Mouse (Mus musculus) MEL (cell line): ENCODE results near the gene Adcy7. TPM values are rescaled to one million over a fixed set of nuclear protein-coding genes. Genes with fewer than 3 reads are reported as not detected.
A peak's percentile ranks its signal among the peaks of the same experiment; 100 is the strongest.

Experiments
- DNase-seq: peaks from one replicate; pipeline ENCODE4 v3.0.0; 2011; ENCODE audit warnings: low read depth, low spot score
- H3K27ac ChIP-seq: 2 replicates; pipeline ENCODE4 v1.5.1; 2012; ENCODE audit warnings: low read depth, mild to moderate bottlenecking, control low read depth, low read length, moderate library complexity; ENCODE audit not compliant: control insufficient read depth
- H3K27me3 ChIP-seq, 2 experiments: fragments of 150-350 bp in 1 of 2; sonication (generic) in 1 of 2; 2 replicates each; pipeline ENCODE4 v1.6.1; 2012; ENCODE audit warnings: low read length in 2 of 2, mild to moderate bottlenecking in 2 of 2, improper control_type of control experiment in 1 of 2, moderate library complexity in 1 of 2; ENCODE audit not compliant: insufficient read depth in 2 of 2, control insufficient read depth in 1 of 2
- H3K36me3 ChIP-seq, 2 experiments: 2 replicates each; pipeline ENCODE4 v1.6.1; 2012 to 2014; ENCODE audit warnings: low read length in 2 of 2, improper control_type of control experiment in 1 of 2, inconsistent platforms in 1 of 2, mild to moderate bottlenecking in 1 of 2; ENCODE audit not compliant: insufficient read depth in 2 of 2, control insufficient read depth in 1 of 2
- H3K4me1 ChIP-seq, 2 experiments: fragments of 150-350 bp in 1 of 2; sonication (generic) in 1 of 2; 2 replicates each; pipeline ENCODE4 v1.6.1; 2012; ENCODE audit warnings: low read length in 2 of 2, improper control_type of control experiment in 1 of 2, mild to moderate bottlenecking in 1 of 2; ENCODE audit not compliant: insufficient read depth in 2 of 2, control insufficient read depth in 1 of 2
- H3K4me3 ChIP-seq, 2 experiments: fragments of 150-350 bp in 1 of 2; sonication (generic) in 1 of 2; 2 replicates each; pipeline ENCODE4 v1.5.1; 2012; ENCODE audit warnings: low read depth in 2 of 2, low read length in 2 of 2, mild to moderate bottlenecking in 2 of 2, moderate library complexity in 2 of 2, control low read depth in 1 of 2, improper control_type of control experiment in 1 of 2; ENCODE audit not compliant: control insufficient read depth in 1 of 2, insufficient read depth in 1 of 2
- H3K79me2 ChIP-seq: 2 replicates; pipeline ENCODE4 v1.6.1; 2012; ENCODE audit warnings: mild to moderate bottlenecking, low read length, moderate library complexity; ENCODE audit not compliant: control insufficient read depth, poor library complexity, insufficient read depth
- H3K9ac ChIP-seq: 2 replicates; pipeline ENCODE4 v1.6.1; 2012; ENCODE audit warnings: low read depth, mild to moderate bottlenecking, control low read depth, low read length, moderate library complexity; ENCODE audit not compliant: control insufficient read depth, poor library complexity, severe bottlenecking
- H3K9me3 ChIP-seq: fragments of 150-350 bp; sonication (generic); replicated peaks from 2 replicates; pipeline ENCODE4 v1.6.1; 2012; ENCODE audit warnings: mild to moderate bottlenecking, low read length, improper control_type of control experiment, moderate library complexity; ENCODE audit not compliant: insufficient read depth
- BHLHE40 ChIP-seq: IDR thresholded peaks from 2 replicates; pipeline ENCODE4 v1.6.1; 2012; ENCODE audit warnings: low read depth, mild to moderate bottlenecking, inconsistent platforms, low read length, improper control_type of control experiment, borderline replicate concordance
- CHD1 ChIP-seq: IDR thresholded peaks from 2 replicates; pipeline ENCODE4 v1.6.1; 2012; ENCODE audit warnings: low read depth, mild to moderate bottlenecking, inconsistent platforms, low read length, improper control_type of control experiment
- CHD2 ChIP-seq: IDR thresholded peaks from 2 replicates; pipeline ENCODE4 v1.6.1; 2011; ENCODE audit warnings: low read length, improper control_type of control experiment
- CTCF ChIP-seq, 3 experiments: IDR thresholded peaks in 2 of 3; conservative IDR thresholded peaks in 1 of 3; 2 replicates each; pipeline ENCODE4 v1.5.1; 2011 to 2012; ENCODE audit warnings: low read length in 3 of 3, low read depth in 2 of 3, mild to moderate bottlenecking in 2 of 3, improper control_type of control experiment in 1 of 3, inconsistent platforms in 1 of 3, mixed read lengths in 1 of 3, moderate library complexity in 1 of 3; ENCODE audit not compliant: control insufficient read depth in 1 of 3, insufficient read depth in 1 of 3, poor library complexity in 1 of 3, severe bottlenecking in 1 of 3
- E2F4 ChIP-seq: IDR thresholded peaks from 2 replicates; pipeline ENCODE4 v1.6.1; 2011; ENCODE audit warnings: low read depth, low read length, improper control_type of control experiment, borderline replicate concordance
- ELF1 ChIP-seq: IDR thresholded peaks from 2 replicates; pipeline ENCODE4 v1.6.1; 2014; ENCODE audit warnings: low read depth, mild to moderate bottlenecking, inconsistent platforms, low read length, improper control_type of control experiment, moderate library complexity
- EP300 ChIP-seq, 2 experiments: IDR thresholded peaks; 2 replicates each; pipeline ENCODE4 v1.6.1; 2011; ENCODE audit warnings: improper control_type of control experiment in 2 of 2, low read length in 2 of 2, low read depth in 1 of 2, mild to moderate bottlenecking in 1 of 2
- ETS1 ChIP-seq: IDR thresholded peaks from 2 replicates; pipeline ENCODE4 v1.6.1; 2012; ENCODE audit warnings: low read depth, mild to moderate bottlenecking, inconsistent platforms, low read length, improper control_type of control experiment, moderate library complexity
- GATA1 ChIP-seq: IDR thresholded peaks from 2 replicates; pipeline ENCODE4 v1.6.1; 2011; ENCODE audit warnings: low read depth, low read length, improper control_type of control experiment
- HCFC1 ChIP-seq: IDR thresholded peaks from 2 replicates; pipeline ENCODE4 v1.6.1; 2012; ENCODE audit warnings: low read depth, mild to moderate bottlenecking, inconsistent platforms, low read length, improper control_type of control experiment, moderate library complexity
- JUND ChIP-seq: IDR thresholded peaks from 2 replicates; pipeline ENCODE4 v1.6.1; 2011; ENCODE audit warnings: low read depth, mild to moderate bottlenecking, improper control_type of control experiment, low read length
- KAT2A ChIP-seq: conservative IDR thresholded peaks from 2 replicates; pipeline ENCODE4 v1.6.1; 2012; ENCODE audit warnings: low read depth, low read length, improper control_type of control experiment, inconsistent platforms
- MAFK ChIP-seq: IDR thresholded peaks from 2 replicates; pipeline ENCODE4 v1.6.1; 2011; ENCODE audit warnings: low read depth, mild to moderate bottlenecking, low read length, improper control_type of control experiment, borderline replicate concordance
- MAX ChIP-seq: IDR thresholded peaks from 2 replicates; pipeline ENCODE4 v1.6.1; 2011; ENCODE audit warnings: low read length, improper control_type of control experiment
- MAZ ChIP-seq: IDR thresholded peaks from 2 replicates; pipeline ENCODE4 v1.6.1; 2012; ENCODE audit warnings: low read depth, mild to moderate bottlenecking, inconsistent platforms, low read length, improper control_type of control experiment
- MEF2A ChIP-seq: IDR thresholded peaks from 2 replicates; pipeline ENCODE4 v1.6.1; 2014; ENCODE audit warnings: low read depth, mild to moderate bottlenecking, inconsistent platforms, low read length, improper control_type of control experiment; ENCODE audit not compliant: poor library complexity, insufficient replicate concordance, severe bottlenecking; ENCODE audit errors: extremely low read depth
- MXI1 ChIP-seq: IDR thresholded peaks from 2 replicates; pipeline ENCODE4 v1.6.1; 2011; ENCODE audit warnings: mild to moderate bottlenecking, low read depth, low read length, improper control_type of control experiment
- MYB ChIP-seq: IDR thresholded peaks from 2 replicates; pipeline ENCODE4 v1.6.1; 2011; ENCODE audit warnings: mild to moderate bottlenecking, low read depth, low read length, improper control_type of control experiment
- MYC ChIP-seq: IDR thresholded peaks from 2 replicates; pipeline ENCODE4 v1.6.1; 2011; ENCODE audit warnings: low read depth, mild to moderate bottlenecking, low read length, improper control_type of control experiment, moderate library complexity
- NELFE ChIP-seq: IDR thresholded peaks from 2 replicates; pipeline ENCODE4 v1.6.1; 2011; ENCODE audit warnings: low read depth, low read length, improper control_type of control experiment
- POLR2A ChIP-seq, 2 experiments: IDR thresholded peaks; 2 replicates each; pipeline ENCODE4 v1.6.1; 2011 to 2012; ENCODE audit warnings: low read length in 2 of 2, mild to moderate bottlenecking in 2 of 2, control low read depth in 1 of 2, improper control_type of control experiment in 1 of 2, low read depth in 1 of 2, moderate library complexity in 1 of 2; ENCODE audit not compliant: control insufficient read depth in 1 of 2, insufficient read depth in 1 of 2, poor library complexity in 1 of 2
- POLR2AphosphoS2 ChIP-seq: IDR thresholded peaks from 2 replicates; pipeline ENCODE4 v1.6.1; 2011; ENCODE audit warnings: low read length, improper control_type of control experiment
- RCOR1 ChIP-seq: IDR thresholded peaks from 2 replicates; pipeline ENCODE4 v1.6.1; 2012; ENCODE audit warnings: low read depth, mild to moderate bottlenecking, inconsistent platforms, low read length, improper control_type of control experiment
- SIN3A ChIP-seq: IDR thresholded peaks from 2 replicates; pipeline ENCODE4 v1.6.1; 2012; ENCODE audit warnings: low read length, improper control_type of control experiment, inconsistent platforms
- SMC3 ChIP-seq: IDR thresholded peaks from 2 replicates; pipeline ENCODE4 v1.6.1; 2011; ENCODE audit warnings: low read depth, low read length, improper control_type of control experiment
- TAL1 ChIP-seq: IDR thresholded peaks from 2 replicates; pipeline ENCODE4 v1.6.1; 2012; ENCODE audit warnings: mild to moderate bottlenecking, inconsistent platforms, low read length, moderate library complexity, mixed read lengths
- TBP ChIP-seq: IDR thresholded peaks from 2 replicates; pipeline ENCODE4 v1.8.0; 2011; ENCODE audit warnings: low read depth, low read length, improper control_type of control experiment
- TCF12 ChIP-seq: IDR thresholded peaks from 2 replicates; pipeline ENCODE4 v1.6.1; 2014; ENCODE audit warnings: low read depth, mild to moderate bottlenecking, inconsistent platforms, low read length, improper control_type of control experiment, moderate library complexity
- UBTF ChIP-seq: IDR thresholded peaks from 2 replicates; pipeline ENCODE4 v1.6.1; 2012; ENCODE audit warnings: low read depth, mild to moderate bottlenecking, inconsistent platforms, low read length, improper control_type of control experiment, moderate library complexity, borderline replicate concordance; ENCODE audit not compliant: insufficient read depth
- USF1 ChIP-seq: IDR thresholded peaks from 2 replicates; pipeline ENCODE4 v1.6.1; 2014; ENCODE audit warnings: low read depth, mild to moderate bottlenecking, inconsistent platforms, low read length, improper control_type of control experiment, moderate library complexity
- USF2 ChIP-seq, 2 experiments: IDR thresholded peaks; 2 replicates each; pipeline ENCODE4 v1.6.1; 2011 to 2012; ENCODE audit warnings: improper control_type of control experiment in 2 of 2, low read length in 2 of 2, borderline replicate concordance in 1 of 2, inconsistent platforms in 1 of 2, low read depth in 1 of 2, mild to moderate bottlenecking in 1 of 2; ENCODE audit not compliant: insufficient read depth in 1 of 2
- ZC3H11A ChIP-seq: IDR thresholded peaks from 2 replicates; pipeline ENCODE4 v1.6.1; 2012; ENCODE audit warnings: low read depth, mild to moderate bottlenecking, inconsistent platforms, low read length, improper control_type of control experiment
- ZKSCAN1 ChIP-seq: IDR thresholded peaks from 2 replicates; pipeline ENCODE4 v1.6.1; 2012; ENCODE audit warnings: low read depth, mild to moderate bottlenecking, inconsistent platforms, low read length, improper control_type of control experiment, moderate library complexity
- ZMIZ1 ChIP-seq: IDR thresholded peaks from 2 replicates; pipeline ENCODE4 v1.6.1; 2012; ENCODE audit warnings: low read depth, mild to moderate bottlenecking, inconsistent platforms, low read length, improper control_type of control experiment, moderate library complexity
- polyA plus RNA-seq, 2 experiments: library from polyadenylated mRNA; stranded (reverse) in 1 of 2; unstranded in 1 of 2; fragments of >175 nt in 1 of 2; fragments of >200 nt in 1 of 2; gene quantifications; 2 replicates each; pipeline versions ENCODE4 v1.2.1 to v1.2.4; 2012; ENCODE audit warnings: low replicate concordance in 2 of 2, low read depth in 1 of 2; ENCODE audit not compliant: insufficient read length in 2 of 2, insufficient read depth in 1 of 2, missing spikeins in 1 of 2
- total RNA-seq: library from RNA; depleted of rRNA; stranded (reverse); fragments of 300-350 nt; gene quantifications from 2 replicates; pipeline ENCODE4 v1.2.3, GENCODE M21; 2012

Adcy7 gene
- total and polyA plus RNA-seq, 3 experiments = 62.9 to 83.7 TPM; not detected in 1

DNA sequence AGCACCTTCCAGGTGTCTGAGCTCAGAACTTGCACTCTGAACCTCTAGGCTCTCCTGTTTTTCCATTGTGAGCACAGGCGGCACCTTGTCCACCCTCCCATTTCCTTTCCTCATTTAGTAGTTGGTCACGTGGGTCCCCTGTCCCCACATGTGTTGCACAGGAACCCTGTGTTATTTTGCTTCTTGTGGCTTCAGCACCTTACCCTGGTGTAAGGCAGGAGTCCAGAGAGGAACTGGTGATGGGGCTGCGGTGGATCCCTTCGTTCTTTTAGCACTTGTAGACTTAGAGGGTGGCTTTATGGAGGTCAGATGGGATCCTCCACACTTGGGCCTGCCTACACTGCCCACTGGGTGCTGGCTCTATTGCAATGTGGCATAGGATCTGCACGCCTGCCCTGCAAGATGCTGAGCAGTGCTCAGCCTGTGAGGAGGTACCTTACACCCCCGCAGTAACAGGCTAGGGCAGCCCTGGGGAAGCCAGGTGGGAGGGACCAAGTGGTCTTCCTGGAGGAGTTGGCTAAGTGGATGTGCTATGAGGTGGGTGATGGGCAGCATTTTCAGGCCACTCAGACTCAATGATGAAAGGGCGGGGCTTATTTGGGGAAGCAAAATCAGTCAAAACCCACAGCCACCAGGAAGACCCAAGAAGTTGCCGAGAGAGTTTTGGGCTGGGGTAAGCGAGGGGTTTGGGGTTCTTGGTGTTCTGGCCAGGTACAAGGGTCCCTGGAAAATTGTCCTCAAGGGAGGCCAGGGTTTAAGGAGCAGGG is 21.6 kb downstream of the Adcy7 start:
- Histone ChIP-seq H3K9me3 (no peaks in the 10 kb centered on the region), H3K9ac (peak overlapping the region; percentile 81), H3K4me1 (peaks cover 18 to 56% of the 10 kb centered on the region in 2 experiments), H3K36me3 (peaks cover 8 to 54% of the 10 kb centered on the region in 2 experiments)
- TF ChIP-seq MAZ (no peak), KAT2A (no peak), MYB (no peak), TCF12 (0 out of 2 replicates have a peak, but pooled peaks have one; percentile 29), SIN3A (peak; percentile 58), MYC (0 out of 2 replicates have a peak, but pooled peaks have one; percentile 25), ETS1 (no peak), TAL1 (no peak), HCFC1 (no peak), POLR2AphosphoS2 (peak; percentile 51; the same call in 1 of the 2 replicates), JUND (no peak), POLR2A (IDR thresholded peaks at IDR 0.05; ENCODE audit: control insufficient read depth in 1 of 2, insufficient read depth in 1 of 2, low read depth in 1 of 2, low read length in 2 of 2, poor library complexity in 1 of 2) (peak; percentile 16 to 89; a peak in 2 of 4 replicates), MEF2A (no peak), CHD1 (no peak), ZC3H11A (no peak), CTCF (IDR thresholded peaks at IDR 0.05 in 2 of 3, conservative IDR thresholded peaks at IDR 0.05 in 1 of 3; ENCODE audit: control insufficient read depth in 1 of 3, insufficient read depth in 1 of 3, low read depth in 2 of 3, low read length in 3 of 3, poor library complexity in 1 of 3, severe bottlenecking in 1 of 3) (no peak), EP300 (IDR thresholded peaks at IDR 0.05; ENCODE audit: low read depth in 1 of 2, low read length in 2 of 2) (peak in 1 of 2 experiments; percentile 23; a peak in 1 of 4 replicates), ZKSCAN1 (no peak), SMC3 (no peak), RCOR1 (no peak), MAFK (no peak), GATA1 (no peak), ZMIZ1 (peak; percentile 60), BHLHE40 (no peak), CHD2 (0 out of 2 replicates have a peak, but pooled peaks have one; percentile 33), MAX (peak; percentile 80), MXI1 (peak; percentile 79), TBP (peak; percentile 96), UBTF (0 out of 2 replicates have a peak, but pooled peaks have one; percentile 55), USF2 (IDR thresholded peaks at IDR 0.05; ENCODE audit: borderline replicate concordance in 1 of 2, insufficient read depth in 1 of 2, low read depth in 1 of 2, low read length in 2 of 2) (peak; percentile 32 to 72; a peak in 3 of 4 replicates), USF1 (peak; percentile 93), E2F4 (no peak), NELFE (peak; percentile 74), ELF1 (peak; percentile 47)
- TF ChIP-seq, all 39 proteins: peak for 16
- peak; percentile 95 for DNase-seq
- no peaks in the 10 kb centered on the region for H3K27me3 ChIP-seq
- H3K27ac ChIP-seq = peak overlapping the region; percentile 77
- H3K79me2 ChIP-seq = peaks cover 69% of the 10 kb centered on the region
- peak overlapping the region; percentile 64 to 74 for H3K4me3 ChIP-seq
